Mouse (Mus musculus): ENCODE measurements around the gene Uba3. TPM values are rescaled to one million over a fixed set of nuclear protein-coding genes. Genes with fewer than 3 reads are reported as not detected.

Uba3 gene
- polyA plus RNA-seq (2015; fragmentation: Nextera tagmentation; extraction: Ambion mirVana), result 72.6 and 76.3 TPM in 2 replicates

DNA sequence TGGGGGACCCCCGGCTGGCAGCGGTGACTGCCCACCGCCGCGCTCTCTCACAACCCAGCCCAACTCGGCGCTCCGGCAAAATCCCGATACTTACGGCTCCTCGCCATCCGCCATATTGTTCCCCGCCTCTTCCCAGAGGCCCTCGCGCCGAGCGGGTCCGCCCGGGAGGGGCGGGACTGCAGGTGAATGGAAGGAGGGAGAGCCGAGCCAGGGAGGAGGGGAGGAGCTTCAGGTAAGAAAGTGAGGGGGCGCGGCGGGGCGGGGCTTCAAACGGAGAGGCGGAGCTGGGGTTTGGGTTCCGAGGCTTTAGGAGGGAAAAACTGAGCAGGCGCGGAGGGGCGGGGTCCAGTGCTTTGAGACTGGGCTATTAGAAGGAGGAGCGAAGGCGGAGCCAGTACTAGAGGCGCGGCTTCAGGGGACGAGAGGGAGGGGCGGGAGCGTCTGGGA is at the start of gene Uba3:
Gene Uba3, minus strand, starts transcription at position 209 of the 447 bp plus-strand sequence.
- peak within 1 kb of the TSS; percentile 98 for H3K9ac ChIP-seq (replicated peaks; ENCODE audit: low read length)
- peak within 1 kb of the TSS; percentile 92 for H3K4me3 ChIP-seq (ENCODE audit: low read length)
- 0 out of 2 replicates have a peak, but pooled peaks cover 2% of the 10 kb centered on the region for H3K36me3 ChIP-seq (ENCODE audit: insufficient read depth, low read length)
- peak within 1 kb of the TSS; percentile 82 for H3K27ac ChIP-seq (ENCODE audit: low read length)
- H3K27me3 ChIP-seq (ENCODE audit: insufficient read depth, low read length), result no peaks in the 10 kb centered on the region
- peak within 1 kb of the TSS; percentile 58 for H3K4me2 ChIP-seq (replicated peaks; ENCODE audit: low read depth, low read length)
- peaks cover 20% of the 10 kb centered on the region for H3K4me1 ChIP-seq (ENCODE audit: insufficient read depth, low read length)
- H3K9me3 ChIP-seq (ENCODE audit: low read length), result no peaks in the 10 kb centered on the region
- WGBS, result under 1% methylated on average over 38 of the region's 38 CpGs
- peak; percentile 97 for ATAC-seq (ENCODE audit: low FRiP score, low TSS enrichment)

DNA sequence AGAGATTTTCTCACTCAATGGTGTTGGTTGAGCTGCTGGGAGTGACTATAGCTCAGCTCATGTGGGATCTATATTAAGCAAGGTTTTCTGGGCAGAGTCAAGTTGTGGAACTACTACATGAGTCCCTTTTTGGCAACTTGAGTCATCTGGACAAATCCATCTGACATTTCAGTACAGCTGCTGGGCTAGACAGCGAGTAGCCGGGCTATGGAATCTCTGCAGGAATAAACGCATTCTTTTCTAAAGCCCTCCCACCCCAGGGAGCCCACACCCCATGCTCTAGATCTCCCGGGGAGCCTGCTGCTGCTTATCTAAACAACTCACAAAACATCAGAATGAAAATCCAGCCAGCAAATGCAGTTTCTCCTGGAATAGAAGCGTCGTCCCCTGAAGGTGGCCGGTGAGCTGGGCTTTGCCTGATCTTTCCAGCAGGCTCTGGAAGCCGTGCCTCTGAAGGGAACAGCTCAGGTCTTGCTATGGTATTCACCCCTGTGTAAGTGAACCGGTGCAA is 47.3 kb upstream of the Uba3 start, which contains the start of gene Lmod3:
Gene Lmod3, minus strand, starts transcription at position 49 of the 511 bp plus-strand sequence.
- Histone ChIP-seq H3K9ac (replicated peaks; ENCODE audit: low read length) (no peak within 1 kb of the TSS), H3K27ac (ENCODE audit: low read length) (no peak within 1 kb of the TSS), H3K27me3 (ENCODE audit: insufficient read depth, low read length) (no peaks in the 10 kb centered on the region), H3K36me3 (ENCODE audit: insufficient read depth, low read length) (no peaks in the 10 kb centered on the region), H3K4me3 (ENCODE audit: low read length) (no peak within 1 kb of the TSS), H3K9me3 (ENCODE audit: low read length) (no peaks in the 10 kb centered on the region), H3K4me2 (replicated peaks; ENCODE audit: low read depth, low read length) (no peak within 1 kb of the TSS), H3K4me1 (ENCODE audit: insufficient read depth, low read length) (no peaks in the 10 kb centered on the region)
- 36% methylated on average over 9 of the region's 9 CpGs for WGBS
- ATAC-seq (ENCODE audit: low FRiP score, low TSS enrichment), result no peak

DNA sequence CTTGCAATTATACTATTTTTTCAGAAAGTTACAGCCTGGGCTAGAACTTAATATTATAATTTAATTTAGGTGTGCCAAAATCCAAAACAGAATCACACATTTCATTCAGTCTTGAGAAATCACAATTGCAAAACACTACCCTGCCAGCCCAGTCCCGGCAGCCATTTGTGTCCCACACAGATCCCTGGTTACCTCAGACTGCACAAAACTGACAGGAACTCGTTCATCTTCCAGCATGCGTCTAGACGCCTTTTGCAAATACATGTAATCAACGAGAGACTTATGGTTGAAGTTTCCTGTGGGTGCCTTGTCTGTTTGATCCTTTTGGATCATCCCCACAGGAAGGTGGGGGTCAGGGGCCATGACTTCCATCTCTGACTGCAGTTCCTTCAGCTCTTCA is 46.6 kb upstream of the Uba3 start:
- Histone ChIP-seq H3K36me3 (ENCODE audit: insufficient read depth, low read length) (no peaks in the 10 kb centered on the region), H3K9ac (replicated peaks; ENCODE audit: low read length) (no peak overlapping the region), H3K4me3 (ENCODE audit: low read length) (no peak overlapping the region), H3K27ac (ENCODE audit: low read length) (no peak overlapping the region), H3K27me3 (ENCODE audit: insufficient read depth, low read length) (no peaks in the 10 kb centered on the region), H3K4me2 (replicated peaks; ENCODE audit: low read depth, low read length) (no peak overlapping the region), H3K9me3 (ENCODE audit: low read length) (no peaks in the 10 kb centered on the region), H3K4me1 (ENCODE audit: insufficient read depth, low read length) (no peaks in the 10 kb centered on the region)
- no peak for ATAC-seq (ENCODE audit: low FRiP score, low TSS enrichment)
- WGBS, result 54% methylated on average over 5 of the region's 5 CpGs

DNA sequence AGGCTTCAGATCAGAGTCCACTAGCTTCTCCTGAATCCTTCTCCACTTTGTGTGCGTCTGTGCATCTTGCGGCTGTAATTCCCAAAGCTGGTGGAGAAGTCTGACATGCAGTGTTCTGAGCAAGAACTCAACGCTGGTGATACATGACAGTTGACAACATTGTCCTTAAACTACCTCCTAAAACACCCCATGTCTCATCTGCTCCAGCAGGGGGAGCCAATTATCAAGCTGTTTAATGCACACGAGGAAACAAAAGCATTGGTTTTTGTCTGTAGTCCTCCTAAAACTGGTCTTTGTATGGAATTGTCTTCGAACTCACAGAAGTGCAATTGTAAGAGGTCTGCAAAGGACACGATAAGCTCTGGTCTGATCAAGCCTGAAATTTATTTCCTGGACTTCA is 45.5 kb upstream of the Uba3 start:
- Histone ChIP-seq H3K27me3 (ENCODE audit: insufficient read depth, low read length) (no peaks in the 10 kb centered on the region), H3K4me2 (replicated peaks; ENCODE audit: low read depth, low read length) (no peak overlapping the region), H3K4me1 (ENCODE audit: insufficient read depth, low read length) (no peaks in the 10 kb centered on the region), H3K9me3 (ENCODE audit: low read length) (no peaks in the 10 kb centered on the region), H3K27ac (ENCODE audit: low read length) (no peak overlapping the region), H3K9ac (replicated peaks; ENCODE audit: low read length) (no peak overlapping the region), H3K36me3 (ENCODE audit: insufficient read depth, low read length) (no peaks in the 10 kb centered on the region), H3K4me3 (ENCODE audit: low read length) (no peak overlapping the region)
- no peak for ATAC-seq (ENCODE audit: low FRiP score, low TSS enrichment)
- WGBS, result 41% methylated on average over 6 of the region's 6 CpGs

DNA sequence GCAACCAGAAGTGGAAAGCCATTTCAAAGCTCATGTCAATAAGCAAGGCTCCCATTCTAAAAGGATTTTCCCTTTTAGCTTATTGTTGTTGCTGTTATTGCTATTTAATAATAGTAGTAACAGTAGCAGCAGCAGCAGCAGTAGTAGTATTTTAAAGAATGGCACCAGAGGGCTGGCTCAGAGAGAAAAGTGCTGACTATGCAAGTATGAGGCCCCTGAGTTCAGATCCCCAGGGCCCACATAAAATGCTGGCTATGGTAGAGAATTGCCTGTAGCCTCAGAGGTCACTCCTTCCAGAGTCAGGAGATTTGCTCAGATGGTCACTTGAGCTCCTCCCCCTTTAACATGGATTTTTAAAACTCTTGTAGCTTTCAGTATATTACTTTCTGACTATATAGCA is 39.8 kb upstream of the Uba3 start:
- Histone ChIP-seq H3K27ac (ENCODE audit: low read length) (no peak overlapping the region), H3K27me3 (ENCODE audit: insufficient read depth, low read length) (no peaks in the 10 kb centered on the region), H3K36me3 (ENCODE audit: insufficient read depth, low read length) (no peaks in the 10 kb centered on the region), H3K9me3 (ENCODE audit: low read length) (no peaks in the 10 kb centered on the region), H3K4me2 (replicated peaks; ENCODE audit: low read depth, low read length) (no peak overlapping the region), H3K4me1 (ENCODE audit: insufficient read depth, low read length) (no peaks in the 10 kb centered on the region), H3K9ac (replicated peaks; ENCODE audit: low read length) (no peak overlapping the region), H3K4me3 (ENCODE audit: low read length) (no peak overlapping the region)
- ATAC-seq (ENCODE audit: low FRiP score, low TSS enrichment), result no peak

DNA sequence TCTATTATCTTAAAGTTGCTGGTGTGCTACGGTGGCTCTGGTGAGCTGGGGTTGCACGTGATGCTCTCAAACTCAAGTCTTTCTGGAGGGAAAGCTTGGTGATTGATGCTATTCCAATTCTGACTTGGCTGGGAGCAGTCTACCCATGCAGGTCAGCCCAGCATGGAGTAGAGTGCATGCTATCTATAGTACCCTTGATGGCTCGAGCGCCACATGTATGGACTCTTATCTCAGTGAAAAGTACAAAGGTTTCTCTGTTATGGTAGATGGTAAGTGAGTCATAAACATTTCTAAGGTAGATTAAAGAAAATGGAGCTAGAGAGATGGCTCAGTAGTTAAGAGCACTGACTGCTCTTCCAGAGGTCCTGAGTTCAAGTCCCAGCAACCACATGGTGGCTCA is 37.1 kb upstream of the Uba3 start:
- H3K4me1 ChIP-seq (ENCODE audit: insufficient read depth, low read length), result no peaks in the 10 kb centered on the region
- 88% methylated on average over 4 of the region's 4 CpGs for WGBS
- no peaks in the 10 kb centered on the region for H3K36me3 ChIP-seq (ENCODE audit: insufficient read depth, low read length)
- no peaks in the 10 kb centered on the region for H3K27me3 ChIP-seq (ENCODE audit: insufficient read depth, low read length)
- no peak overlapping the region for H3K27ac ChIP-seq (ENCODE audit: low read length)
- H3K4me3 ChIP-seq (ENCODE audit: low read length), result no peak overlapping the region
- H3K9ac ChIP-seq (replicated peaks; ENCODE audit: low read length), result no peak overlapping the region
- H3K9me3 ChIP-seq (ENCODE audit: low read length), result peaks cover 4% of the 10 kb centered on the region; the same call in 1 of the 2 replicates
- no peak overlapping the region for H3K4me2 ChIP-seq (replicated peaks; ENCODE audit: low read depth, low read length)
- no peak for ATAC-seq (ENCODE audit: low FRiP score, low TSS enrichment)

DNA sequence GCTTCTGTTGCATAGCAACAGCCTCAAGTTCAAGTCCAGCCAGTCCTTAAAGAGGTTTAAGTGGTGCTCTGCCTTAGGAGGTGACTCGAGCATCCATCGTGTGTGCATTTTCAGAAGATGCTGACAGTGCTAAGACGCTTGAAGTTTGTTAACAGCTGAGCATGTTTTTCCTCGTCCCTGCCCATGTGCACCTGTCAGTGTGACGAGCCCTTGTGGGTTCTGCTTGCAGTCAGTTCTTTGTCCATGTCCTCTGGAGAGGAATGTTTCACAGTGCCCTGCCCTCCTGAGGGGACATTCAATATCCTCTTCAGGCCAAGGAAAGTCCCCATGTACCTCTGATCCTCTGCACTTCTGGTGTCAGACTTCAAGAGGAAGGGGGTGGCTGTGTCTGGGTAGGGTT is 34.6 kb upstream of the Uba3 start:
- Histone ChIP-seq H3K9ac (replicated peaks; ENCODE audit: low read length) (no peak overlapping the region), H3K4me1 (ENCODE audit: insufficient read depth, low read length) (no peaks in the 10 kb centered on the region), H3K9me3 (ENCODE audit: low read length) (peaks cover 4% of the 10 kb centered on the region; the same call in 1 of the 2 replicates), H3K27ac (ENCODE audit: low read length) (no peak overlapping the region), H3K36me3 (ENCODE audit: insufficient read depth, low read length) (no peaks in the 10 kb centered on the region), H3K4me2 (replicated peaks; ENCODE audit: low read depth, low read length) (no peak overlapping the region), H3K4me3 (ENCODE audit: low read length) (no peak overlapping the region), H3K27me3 (ENCODE audit: insufficient read depth, low read length) (no peaks in the 10 kb centered on the region)
- 81% methylated on average over 5 of the region's 5 CpGs for WGBS
- ATAC-seq (ENCODE audit: low FRiP score, low TSS enrichment), result no peak

DNA sequence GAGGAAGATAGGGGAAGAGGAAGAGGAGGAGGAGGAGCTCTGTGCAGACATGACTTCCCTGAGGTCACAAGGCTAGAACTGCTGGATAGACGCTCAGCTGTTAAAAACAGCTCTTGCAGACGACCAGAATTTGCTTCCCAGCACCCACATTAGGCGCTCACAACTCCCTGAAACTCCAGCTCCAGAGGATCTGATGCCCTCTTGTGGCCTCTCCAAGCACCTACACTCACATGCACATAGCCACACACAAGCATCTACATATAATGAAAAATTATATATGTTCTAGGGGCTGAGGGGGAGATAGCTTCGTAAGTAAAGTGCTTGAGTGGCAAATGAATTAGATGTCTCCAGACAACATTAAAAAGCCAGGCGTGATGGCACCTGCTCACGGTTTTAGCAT is 33.9 kb upstream of the Uba3 start:
- H3K27ac ChIP-seq (ENCODE audit: low read length), result no peak overlapping the region
- 0 out of 2 replicates have a peak, but pooled peaks cover 4% of the 10 kb centered on the region for H3K36me3 ChIP-seq (ENCODE audit: insufficient read depth, low read length)
- no peak overlapping the region for H3K9ac ChIP-seq (replicated peaks; ENCODE audit: low read length)
- no peak for ATAC-seq (ENCODE audit: low FRiP score, low TSS enrichment)
- peaks cover 4% of the 10 kb centered on the region; the same call in 1 of the 2 replicates for H3K9me3 ChIP-seq (ENCODE audit: low read length)
- no peaks in the 10 kb centered on the region for H3K27me3 ChIP-seq (ENCODE audit: insufficient read depth, low read length)
- H3K4me2 ChIP-seq (replicated peaks; ENCODE audit: low read depth, low read length), result no peak overlapping the region
- 91% methylated on average over 6 of the region's 6 CpGs for WGBS
- H3K4me1 ChIP-seq (ENCODE audit: insufficient read depth, low read length), result no peaks in the 10 kb centered on the region
- no peak overlapping the region for H3K4me3 ChIP-seq (ENCODE audit: low read length)

DNA sequence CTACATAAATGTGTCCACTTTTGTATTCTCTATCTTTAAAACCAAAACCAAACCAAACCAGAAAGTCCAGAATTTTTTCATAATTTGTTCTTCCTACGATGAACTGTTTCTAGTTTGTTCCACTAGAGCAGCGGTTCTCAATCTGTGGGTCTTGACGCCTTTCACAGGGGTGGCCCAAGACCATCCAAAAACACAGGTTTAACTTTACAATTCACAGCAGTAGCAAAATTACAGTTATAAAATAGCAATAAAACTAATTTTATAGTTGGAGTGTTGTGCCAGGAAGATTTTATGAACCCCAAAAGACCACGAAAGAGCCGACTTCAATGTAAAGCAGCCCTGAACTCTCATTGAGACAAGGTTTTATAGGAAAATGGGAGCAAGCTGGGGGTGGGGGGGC is 30.6 kb upstream of the Uba3 start:
- H3K27ac ChIP-seq (ENCODE audit: low read length), result no peak overlapping the region
- no peak overlapping the region for H3K9ac ChIP-seq (replicated peaks; ENCODE audit: low read length)
- no peak for ATAC-seq (ENCODE audit: low FRiP score, low TSS enrichment)
- 91% methylated on average over 5 of the region's 5 CpGs for WGBS
- H3K4me2 ChIP-seq (replicated peaks; ENCODE audit: low read depth, low read length), result no peak overlapping the region
- peaks cover 4% of the 10 kb centered on the region; the same call in 1 of the 2 replicates for H3K9me3 ChIP-seq (ENCODE audit: low read length)
- H3K4me3 ChIP-seq (ENCODE audit: low read length), result no peak overlapping the region
- no peaks in the 10 kb centered on the region for H3K4me1 ChIP-seq (ENCODE audit: insufficient read depth, low read length)
- no peaks in the 10 kb centered on the region for H3K27me3 ChIP-seq (ENCODE audit: insufficient read depth, low read length)
- H3K36me3 ChIP-seq (ENCODE audit: insufficient read depth, low read length), result peaks cover 21% of the 10 kb centered on the region

DNA sequence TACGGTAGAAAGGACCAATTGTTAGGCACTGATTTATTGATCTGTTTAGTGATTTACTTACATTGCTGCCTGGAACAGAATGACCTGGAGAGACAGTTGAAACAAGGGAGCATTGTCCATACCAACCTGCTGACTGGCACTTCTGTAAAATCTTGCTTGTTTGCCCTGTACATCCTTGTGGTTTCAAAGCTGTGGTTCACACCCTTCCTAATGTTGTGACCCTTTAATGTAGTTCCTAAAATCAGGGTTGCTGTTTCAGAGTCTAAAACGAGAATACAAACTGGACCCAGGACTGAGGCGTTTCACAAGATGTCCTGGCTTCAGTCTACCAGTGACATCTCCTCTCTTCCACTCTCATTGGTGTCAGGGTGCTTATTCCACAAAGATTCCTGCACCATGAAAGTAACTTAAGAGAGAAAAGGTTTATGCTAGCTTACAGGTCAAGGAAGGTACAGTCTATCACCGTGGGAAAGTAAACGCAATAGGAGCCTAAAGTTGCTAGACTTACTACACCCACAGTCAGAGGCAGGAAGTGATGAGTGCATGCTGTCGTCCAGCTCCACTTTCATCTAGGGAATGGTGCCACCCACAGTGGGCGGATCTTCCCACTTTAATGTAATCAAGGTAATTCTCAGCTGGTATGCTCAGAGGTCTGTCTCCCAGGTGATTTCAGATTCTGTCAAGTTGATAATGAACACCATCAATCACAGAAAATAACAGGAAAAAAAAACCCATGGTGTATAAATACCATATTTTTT is 29.6 kb upstream of the Uba3 start:
- Histone ChIP-seq H3K4me2 (replicated peaks; ENCODE audit: low read depth, low read length) (no peak overlapping the region), H3K27ac (ENCODE audit: low read length) (no peak overlapping the region), H3K4me3 (ENCODE audit: low read length) (no peak overlapping the region), H3K27me3 (ENCODE audit: insufficient read depth, low read length) (no peaks in the 10 kb centered on the region), H3K9me3 (ENCODE audit: low read length) (peaks cover 4% of the 10 kb centered on the region; the same call in 1 of the 2 replicates), H3K4me1 (ENCODE audit: insufficient read depth, low read length) (no peaks in the 10 kb centered on the region), H3K36me3 (ENCODE audit: insufficient read depth, low read length) (peaks cover 26% of the 10 kb centered on the region), H3K9ac (replicated peaks; ENCODE audit: low read length) (no peak overlapping the region)
- WGBS, result 77% methylated on average over 7 of the region's 7 CpGs
- ATAC-seq (ENCODE audit: low FRiP score, low TSS enrichment), result no peak
